Mouse (Mus musculus) ES-E14 (cell line): ENCODE measurements around the gene Tmem221.

Experiments
- CHD2 ChIP-seq: IDR thresholded peaks from 2 replicates; pipeline ENCODE4 v1.6.1; 2014; ENCODE audit warnings: mild to moderate bottlenecking, low read depth, low read length, inconsistent platforms
- MAFK ChIP-seq: IDR thresholded peaks from 2 replicates; pipeline ENCODE4 v1.6.1; 2014; ENCODE audit warnings: mild to moderate bottlenecking, low read depth, low read length, inconsistent platforms; ENCODE audit not compliant: insufficient read depth

DNA sequence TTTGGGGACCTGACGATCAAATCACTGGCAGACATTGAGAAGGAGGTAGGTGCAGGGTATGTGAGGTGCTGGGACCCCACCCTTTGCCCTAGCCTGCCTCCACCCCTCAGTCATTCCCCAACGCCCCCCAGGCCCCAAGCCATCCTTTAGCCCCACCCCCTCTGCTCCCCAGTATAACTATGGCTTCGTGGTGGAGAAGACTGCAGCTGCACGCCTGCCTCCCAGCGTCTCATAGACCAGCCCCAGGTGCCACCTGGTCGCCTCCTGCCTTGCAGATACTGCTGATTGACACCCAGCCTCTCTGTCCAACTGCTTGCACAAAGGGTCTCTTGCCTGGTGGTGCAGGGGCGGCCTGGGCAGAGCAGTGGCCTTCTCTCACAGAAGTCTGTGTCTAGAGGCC, 11.1 kb downstream of the Tmem221 start:
- TF ChIP-seq MAFK (no peak), CHD2 (no peak)
